Mouse (Mus musculus): ENCODE measurements around the gene Gm21887.
"Not testable (repeated sequence)": the region's sequence is repeated elsewhere in the genome, so short reads cannot be mapped to it uniquely, and the experiment has no call there.

GRCm38 (mm10) chrX:169987368-169987837, 22.1 kb upstream of the Gm21887 start:
- not testable (repeated sequence) for TF ChIP-seq CTCF, EP300 (IDR thresholded peaks at IDR 0.05)

All from lung, postnatal 0 days (tissue).